Mouse (Mus musculus): Measurements from ENCODE around the gene Tmem107.

Gene Tmem107

GRCm38 (mm10) chr11:69059357-69059974, 11.1 kb upstream of the Tmem107 start, which contains the start of gene Borcs6:
TSS of gene Borcs6 (plus strand) at chr11:69059717.
- DNase-seq (ENCODE audit: low read depth, low spot score) = peak; percentile 100

- DNase-seq (ENCODE audit: low read depth, low spot score) = peak; percentile 49
Measured at GRCm38 (mm10) chr11:69059975-69060411, 10.6 kb upstream of the Tmem107 start.

GRCm38 (mm10) chr11:69060448-69061254, 10.0 kb upstream of the Tmem107 start:
- DNase-seq (ENCODE audit: low read depth, low spot score) = peak; percentile 47

GRCm38 (mm10) chr11:69061255-69061912, 9.2 kb upstream of the Tmem107 start:
- DNase-seq (ENCODE audit: low read depth, low spot score) = peak; percentile 45

- peak; percentile 83 for DNase-seq (ENCODE audit: low read depth, low spot score)
Measured at GRCm38 (mm10) chr11:69062194-69062760, 8.3 kb upstream of the Tmem107 start.

- DNase-seq (ENCODE audit: low read depth, low spot score) = peak; percentile 94
Measured at GRCm38 (mm10) chr11:69062761-69063224, 7.8 kb upstream of the Tmem107 start.

- peak; percentile 81 for DNase-seq (ENCODE audit: low read depth, low spot score)
Measured at GRCm38 (mm10) chr11:69063413-69064201, 7.0 kb upstream of the Tmem107 start.

- DNase-seq (ENCODE audit: low read depth, low spot score) = no peak
Measured at GRCm38 (mm10) chr11:69064259-69065133, 6.1 kb upstream of the Tmem107 start.

GRCm38 (mm10) chr11:69065394-69065925, 5.1 kb upstream of the Tmem107 start:
- no peak for DNase-seq (ENCODE audit: low read depth, low spot score)

- peak; percentile 90 for DNase-seq (ENCODE audit: low read depth, low spot score)
Measured at GRCm38 (mm10) chr11:69066163-69066861, 4.3 kb upstream of the Tmem107 start.

- peak; percentile 95 for DNase-seq (ENCODE audit: low read depth, low spot score)
Measured at GRCm38 (mm10) chr11:69066956-69067355, 3.6 kb upstream of the Tmem107 start.

- peak; percentile 25 for DNase-seq (ENCODE audit: low read depth, low spot score)
Measured at GRCm38 (mm10) chr11:69067601-69068000, 3.0 kb upstream of the Tmem107 start.

- DNase-seq (ENCODE audit: low read depth, low spot score) = no peak
Measured at GRCm38 (mm10) chr11:69070093-69070492, 513 bp upstream of the Tmem107 start.

- peak; percentile 39 for DNase-seq (ENCODE audit: low read depth, low spot score)
Measured at GRCm38 (mm10) chr11:69071262-69071661, 656 bp downstream of the Tmem107 start.

GRCm38 (mm10) chr11:69072234-69072633, 1.6 kb downstream of the Tmem107 start:
- no peak for DNase-seq (ENCODE audit: low read depth, low spot score)

GRCm38 (mm10) chr11:69072666-69073064, 2.1 kb downstream of the Tmem107 start:
- DNase-seq (ENCODE audit: low read depth, low spot score) = no peak

GRCm38 (mm10) chr11:69073065-69073888, 2.7 kb downstream of the Tmem107 start:
- DNase-seq (ENCODE audit: low read depth, low spot score) = peak; percentile 98
